Mouse (Mus musculus) gonadal fat pad, adult 2 months (tissue): ENCODE data around the gene Il1rapl2. TPM values are rescaled to one million over a fixed set of nuclear protein-coding genes. Genes with fewer than 3 reads are reported as not detected.

ENCODE experiments used
- DNase-seq: peaks from one replicate; pipeline ENCODE4 v3.0.0-alpha.2; 2012; ENCODE audit warnings: low read depth
- polyA plus RNA-seq: library from polyadenylated mRNA; depleted of rRNA; stranded (reverse); fragments of >200 nt; gene quantifications from 2 replicates; pipeline ENCODE4 v1.2.3, GENCODE M21; 2012; rRNA removed

Gene Il1rapl2
- polyA plus RNA-seq, result not detected in 2 replicates

DNA sequence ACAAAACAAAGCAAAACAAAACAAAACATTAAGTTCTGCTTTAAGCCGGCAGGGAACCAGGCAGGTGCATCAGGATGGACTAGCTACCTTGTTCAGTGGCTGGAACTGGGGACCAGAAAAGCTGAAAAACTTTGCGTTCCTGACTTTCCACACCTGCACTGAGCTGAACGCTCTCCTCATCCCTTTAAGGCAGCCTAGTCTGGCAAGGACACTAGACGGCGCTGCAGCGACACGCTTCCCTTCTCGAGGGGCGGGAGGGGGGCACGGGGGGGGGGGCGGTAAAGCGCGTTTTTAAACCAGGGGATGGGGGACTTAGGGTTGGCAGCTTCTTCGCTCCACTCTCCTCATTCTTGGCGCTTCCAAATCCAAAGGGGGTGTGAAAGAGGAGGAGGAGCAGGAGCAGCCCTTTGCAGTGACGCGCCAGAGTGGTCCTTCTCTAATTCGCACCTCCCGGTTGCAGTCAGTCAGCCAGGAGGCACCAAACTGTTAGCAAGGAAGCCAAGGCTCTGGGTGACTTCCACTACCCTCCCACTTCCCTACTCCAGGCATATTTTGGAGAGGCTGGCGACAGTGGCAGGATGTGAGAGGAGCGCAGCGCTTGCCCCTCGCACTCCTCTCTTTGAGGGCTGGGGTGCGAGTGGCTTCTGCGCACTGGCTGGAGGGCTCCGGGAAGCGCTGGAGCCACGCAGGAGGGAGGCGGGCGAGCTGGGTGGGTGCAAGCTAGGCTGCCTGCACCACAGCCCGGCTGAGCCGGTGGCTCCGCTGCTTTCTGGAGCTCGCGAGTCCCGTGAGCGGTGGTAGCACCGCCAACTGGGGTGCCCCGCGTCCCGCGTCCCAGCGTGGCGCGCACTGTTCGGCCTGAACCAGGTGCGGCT, at the start of gene Il1rapl2:
TSS of gene Il1rapl2 (plus strand) at position 288 of the 875 bp plus-strand sequence.
- DNase-seq, result no peak

DNA sequence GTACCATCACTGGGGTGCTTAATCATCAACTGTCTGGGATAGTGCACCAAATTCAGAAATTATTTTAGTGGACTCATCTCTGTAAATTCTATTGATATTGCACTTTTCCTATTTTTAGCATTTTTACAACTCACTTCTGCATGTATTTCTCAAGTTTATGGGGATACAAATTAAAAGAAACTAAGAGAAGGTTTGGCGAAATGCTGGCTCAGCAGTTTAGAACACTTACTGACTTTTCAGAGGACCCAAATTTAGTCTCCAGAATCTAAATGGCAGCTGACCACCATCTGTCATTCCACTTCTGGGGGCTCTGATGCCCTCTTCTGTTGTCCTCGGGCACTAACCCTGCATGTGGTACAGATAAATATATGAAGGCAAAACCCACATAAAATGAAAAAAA, 22.1 kb upstream of the Il1rapl2 start:
- DNase-seq, result no peak

DNA sequence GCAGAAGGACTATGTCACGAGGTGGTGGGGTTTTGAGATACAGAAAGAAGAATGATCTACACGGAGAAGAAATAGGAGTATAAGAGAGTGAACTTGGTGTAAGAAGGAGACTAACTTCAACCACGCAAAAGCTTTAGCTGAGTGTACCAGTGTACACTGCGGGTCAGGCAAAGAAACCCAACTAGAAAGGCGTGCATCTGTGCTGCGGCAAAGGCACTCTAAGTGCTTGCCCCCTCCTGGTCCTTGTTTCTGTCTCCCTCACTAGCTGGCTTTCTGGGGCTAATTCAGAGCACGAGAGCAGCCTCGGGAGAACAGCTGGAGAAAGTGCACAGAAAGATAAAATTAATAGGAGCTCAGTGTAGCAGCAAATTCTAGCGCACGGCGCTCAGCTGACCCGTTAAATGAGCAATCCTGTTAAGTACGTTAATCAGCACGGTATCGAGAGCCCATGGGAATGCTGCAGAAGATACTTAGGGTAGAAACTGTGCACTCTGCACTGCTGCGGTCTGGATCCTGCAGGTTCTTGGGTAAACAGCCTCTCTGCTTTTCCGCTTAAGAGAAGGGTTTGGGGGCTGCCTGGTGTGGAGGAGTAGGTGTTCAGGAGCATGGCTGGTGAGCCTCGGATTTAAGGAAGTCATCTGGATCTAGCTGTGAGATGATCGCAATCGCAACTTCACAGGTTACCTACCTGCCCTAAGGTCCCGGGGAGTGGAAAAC, 778 bp upstream of the Il1rapl2 start:
- DNase-seq, result no peak

DNA sequence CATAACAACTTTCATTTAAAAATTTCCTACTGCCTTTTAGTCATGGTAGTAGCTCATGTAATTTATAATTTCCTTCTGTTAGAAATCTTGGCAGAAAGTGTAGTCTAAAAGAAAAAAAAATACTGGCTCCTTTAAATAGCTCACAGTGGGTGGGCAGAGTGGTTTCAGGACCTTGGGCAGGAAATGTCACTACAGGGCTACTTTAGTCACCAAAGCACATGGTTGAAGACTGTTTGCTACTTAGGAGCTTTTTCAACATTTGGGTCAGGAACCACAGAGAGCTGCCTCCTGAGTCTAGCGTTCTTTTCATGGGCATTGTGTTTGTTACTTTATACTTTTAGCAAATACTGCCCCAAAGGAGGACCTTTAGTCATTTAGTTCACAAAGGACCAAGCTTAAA, 12.2 kb downstream of the Il1rapl2 start:
- no peak for DNase-seq

DNA sequence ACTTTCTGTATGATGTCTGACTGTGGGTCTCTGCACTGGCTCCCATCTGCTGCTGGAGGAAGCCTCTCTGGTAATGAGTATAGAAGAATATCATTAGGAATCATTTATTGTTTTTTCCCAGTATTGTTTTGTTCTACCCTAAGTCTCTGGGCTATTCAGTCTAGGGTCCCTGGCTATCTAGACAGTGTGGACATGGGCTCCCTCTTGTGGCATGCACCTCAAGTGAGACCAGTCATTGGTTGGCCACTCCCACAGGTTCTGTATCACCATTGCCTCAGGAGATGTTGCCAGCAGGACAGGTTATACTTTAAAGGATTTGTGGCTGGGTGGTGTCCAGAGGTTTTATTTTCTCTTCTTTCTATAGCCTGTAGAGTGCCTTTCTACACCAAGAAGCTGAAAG, 50.3 kb downstream of the Il1rapl2 start:
- no peak for DNase-seq

DNA sequence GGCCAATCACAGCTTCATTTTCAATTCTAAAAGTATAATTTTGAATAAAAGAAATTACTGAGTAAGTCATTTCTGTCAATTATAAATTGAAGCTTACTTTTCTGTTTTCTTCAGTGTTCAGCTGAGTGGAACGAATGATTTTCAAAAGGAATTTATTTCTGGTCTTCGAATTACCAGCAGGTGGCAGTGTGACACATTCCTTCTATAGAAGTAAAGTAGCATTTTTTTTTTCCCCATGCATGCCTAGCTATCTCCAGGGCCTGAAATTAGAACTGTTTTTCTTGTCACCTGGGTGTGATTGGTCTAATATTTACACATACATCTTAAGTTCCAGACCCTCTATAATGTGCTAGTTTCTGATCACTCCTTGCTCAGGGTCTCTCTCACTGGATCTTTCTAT, 96.6 kb downstream of the Il1rapl2 start:
- DNase-seq, result no peak

DNA sequence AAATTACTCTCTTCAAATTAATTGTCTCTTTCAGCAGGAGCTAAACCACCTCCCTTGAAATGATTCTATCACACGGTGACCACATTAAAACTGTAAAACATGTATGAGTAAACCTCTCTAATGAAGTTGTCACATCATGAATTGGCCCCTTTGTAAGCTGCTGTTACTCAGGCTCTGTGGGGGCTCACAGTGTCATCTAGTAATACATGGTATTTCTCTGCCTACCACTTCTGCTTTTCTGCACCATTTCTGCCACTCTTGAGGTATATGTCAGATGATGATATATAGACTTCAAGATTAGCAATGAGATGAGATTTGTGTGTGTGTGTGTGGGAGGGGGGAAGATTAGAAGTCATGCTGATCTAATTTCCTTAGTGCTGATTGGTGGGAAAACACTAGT, 117.6 kb downstream of the Il1rapl2 start:
- no peak for DNase-seq

DNA sequence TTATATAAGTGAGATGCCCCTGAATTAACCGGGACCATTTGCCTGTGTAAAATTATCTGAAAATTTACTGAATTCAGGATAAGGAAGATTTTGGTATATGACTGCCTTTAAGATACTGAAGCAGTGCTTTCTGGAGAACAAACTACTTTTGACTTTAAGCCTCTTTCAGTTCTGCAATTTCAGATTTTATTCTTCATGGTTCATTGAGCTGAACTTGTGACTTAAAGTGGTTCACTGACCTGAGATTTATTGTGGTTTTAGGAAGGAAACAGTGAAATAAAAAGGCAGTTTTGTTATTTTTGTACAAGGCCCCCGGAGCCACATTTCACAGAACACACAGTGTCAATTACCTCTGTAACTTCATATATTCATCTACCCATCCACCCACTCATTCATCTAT, 129.6 kb downstream of the Il1rapl2 start:
- DNase-seq, result no peak

DNA sequence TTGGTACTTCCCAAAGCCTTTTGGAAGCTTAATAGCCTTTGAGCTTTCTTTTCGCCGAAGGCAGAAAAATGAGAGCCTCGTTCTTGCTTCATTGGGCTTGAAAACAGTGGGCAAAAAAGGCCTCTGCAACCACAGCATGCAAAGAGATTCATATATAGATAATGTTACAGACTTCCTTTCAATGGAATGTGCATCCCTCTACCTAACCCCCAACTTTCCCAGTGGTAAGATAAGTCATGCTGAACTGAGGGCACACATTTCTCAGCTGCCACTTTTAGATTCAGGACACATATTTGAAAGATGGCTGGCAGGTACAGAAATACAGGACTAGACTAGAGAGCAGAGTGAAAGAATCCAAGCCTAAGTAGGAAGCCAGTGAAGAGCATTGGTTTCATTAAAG, 185.1 kb downstream of the Il1rapl2 start:
- DNase-seq, result no peak

DNA sequence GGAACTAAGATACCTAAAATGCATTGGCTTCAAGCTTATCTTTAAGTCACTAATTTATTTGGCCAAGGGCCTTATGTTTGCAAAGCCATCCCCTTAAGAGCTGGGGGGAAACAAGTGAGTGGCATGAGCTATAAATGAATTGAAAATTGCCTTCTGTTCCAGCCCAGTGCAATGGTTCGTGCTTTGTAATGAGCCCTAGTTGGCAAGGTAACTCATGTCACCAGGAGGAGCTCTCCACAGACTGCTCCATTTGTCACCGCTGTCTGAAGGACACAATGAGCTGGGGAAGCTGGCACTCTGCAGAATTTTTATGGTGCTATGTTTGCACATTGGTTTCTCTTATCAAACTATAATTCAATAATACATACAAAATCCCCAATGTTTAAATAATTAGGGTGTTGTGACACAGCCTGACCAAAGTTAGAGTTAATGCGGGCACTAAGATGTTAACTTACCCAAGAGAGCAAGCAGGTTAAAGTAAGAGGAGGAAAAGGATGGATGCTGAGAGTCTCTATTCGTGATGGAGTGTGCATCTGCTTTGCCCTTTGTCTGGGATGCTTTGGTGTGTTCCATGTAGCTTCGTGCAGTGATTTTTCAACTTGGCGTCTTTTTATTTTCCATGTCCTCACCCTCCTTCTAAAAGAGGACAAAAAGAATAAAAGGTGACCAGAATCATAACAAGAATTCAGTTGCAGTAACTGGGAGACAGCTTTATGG, 235.2 kb downstream of the Il1rapl2 start:
- DNase-seq, result no peak

DNA sequence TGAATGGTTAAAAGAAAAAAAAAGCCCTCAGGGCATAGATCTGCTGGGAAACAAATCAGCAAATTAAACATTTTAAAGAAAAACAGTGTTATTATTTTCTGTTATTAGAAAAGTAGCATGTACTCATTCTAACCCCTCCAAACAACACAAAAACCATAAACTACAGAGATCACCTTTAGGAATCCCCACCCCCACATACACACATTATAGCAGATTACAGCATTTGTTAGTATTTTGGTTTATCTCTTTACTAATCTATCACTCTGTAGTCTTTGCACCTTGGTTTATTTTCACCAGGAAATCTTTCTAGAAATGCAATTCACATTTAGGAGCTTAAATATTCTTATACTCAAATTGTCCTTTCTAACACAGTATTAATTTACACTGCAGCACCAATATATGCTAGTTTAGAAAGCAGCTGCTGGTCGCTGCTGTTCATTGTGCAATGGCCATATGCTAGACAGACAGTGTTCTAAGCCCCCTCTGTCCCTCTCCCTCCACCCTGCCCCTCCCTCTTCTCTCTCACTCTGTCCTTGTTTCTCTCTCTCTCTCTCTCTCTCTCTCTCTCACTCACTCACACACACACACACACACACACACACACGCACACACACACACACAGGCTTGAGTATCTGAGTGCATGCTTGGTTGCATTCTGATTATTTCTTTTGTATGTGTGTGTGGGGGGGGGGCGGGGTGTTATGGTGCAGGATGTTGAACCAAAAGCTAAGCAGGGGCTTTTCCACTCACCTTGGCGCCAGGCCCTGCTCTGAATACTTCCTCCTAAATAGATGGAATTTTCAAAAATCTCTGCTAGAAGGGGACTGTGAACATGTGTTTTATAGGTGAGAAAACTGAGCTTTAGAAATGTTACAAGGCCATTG, 236.1 kb downstream of the Il1rapl2 start:
- no peak for DNase-seq

DNA sequence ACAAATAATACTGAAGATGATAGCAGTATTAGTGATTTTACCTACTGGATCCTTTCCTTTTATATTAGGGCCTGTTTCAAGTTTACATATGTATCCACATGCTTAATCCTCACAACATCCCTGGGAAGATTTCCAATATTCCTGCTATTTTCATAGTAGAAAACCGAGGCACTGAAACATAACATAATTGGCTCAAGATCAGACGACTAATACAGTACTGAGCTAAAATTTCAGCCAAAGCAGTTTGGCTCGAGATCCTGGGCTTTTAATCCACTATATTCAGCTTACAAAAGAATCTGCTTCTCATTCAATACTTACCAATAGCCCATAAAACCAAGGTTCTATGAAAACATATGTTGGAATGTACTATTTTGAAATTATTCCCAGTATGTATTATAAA, 239.1 kb downstream of the Il1rapl2 start:
- no peak for DNase-seq

DNA sequence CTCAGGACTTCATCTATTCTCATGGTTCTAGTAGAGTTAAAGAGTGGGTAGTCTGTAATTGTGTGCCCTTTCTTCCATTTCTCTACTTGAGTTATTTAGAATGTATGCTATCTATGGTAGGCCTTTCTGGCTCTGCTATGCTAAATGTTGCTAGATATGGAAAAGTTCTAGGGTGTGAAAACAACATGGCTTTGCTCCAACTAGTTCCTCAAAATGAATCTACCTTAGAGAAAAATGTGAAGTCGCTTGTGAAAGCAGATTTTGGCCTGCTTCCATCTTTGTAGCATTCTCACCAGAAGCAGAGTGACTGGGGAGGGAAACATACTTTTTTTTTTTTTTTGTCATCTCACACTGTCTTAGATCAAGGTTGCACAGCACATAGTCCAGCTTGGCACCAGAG, 241.7 kb downstream of the Il1rapl2 start:
- no peak for DNase-seq

DNA sequence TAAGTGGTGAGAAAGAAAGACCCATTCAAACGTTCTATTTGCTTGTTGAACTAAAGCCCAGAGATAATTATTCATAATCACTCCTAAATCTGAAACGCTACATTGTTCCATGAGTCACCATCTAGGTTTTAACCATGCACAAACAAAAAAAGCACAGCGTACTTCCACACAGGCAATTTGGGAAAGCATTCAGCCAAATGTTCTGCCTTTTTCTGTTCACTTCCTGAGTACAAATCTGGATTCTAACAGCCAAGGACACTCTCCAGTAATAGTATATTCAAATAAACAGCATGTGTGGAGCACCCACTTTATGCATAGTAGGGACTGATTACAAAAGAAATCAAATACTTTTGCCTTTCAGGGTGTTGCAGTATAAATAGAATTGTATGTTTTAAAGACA, 278.5 kb downstream of the Il1rapl2 start:
- DNase-seq, result no peak

DNA sequence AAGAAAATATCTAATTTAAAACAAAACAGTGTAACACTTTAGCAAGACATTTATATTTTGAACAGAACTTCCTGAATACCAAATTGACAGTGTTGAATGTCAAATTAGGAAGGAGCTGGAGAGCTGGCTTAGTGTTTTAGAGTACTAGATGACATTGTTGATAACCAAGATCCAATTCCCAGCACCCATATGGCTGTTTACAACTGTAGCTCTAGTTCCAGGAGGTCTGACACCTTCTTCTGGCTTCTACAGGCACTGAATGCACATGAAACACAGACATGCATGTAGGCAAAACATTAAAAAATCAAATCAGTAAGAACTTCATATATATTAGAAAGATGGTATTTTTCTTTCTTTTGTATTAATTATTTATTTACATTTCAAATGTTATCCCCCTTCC, 353.1 kb downstream of the Il1rapl2 start:
- no peak for DNase-seq

DNA sequence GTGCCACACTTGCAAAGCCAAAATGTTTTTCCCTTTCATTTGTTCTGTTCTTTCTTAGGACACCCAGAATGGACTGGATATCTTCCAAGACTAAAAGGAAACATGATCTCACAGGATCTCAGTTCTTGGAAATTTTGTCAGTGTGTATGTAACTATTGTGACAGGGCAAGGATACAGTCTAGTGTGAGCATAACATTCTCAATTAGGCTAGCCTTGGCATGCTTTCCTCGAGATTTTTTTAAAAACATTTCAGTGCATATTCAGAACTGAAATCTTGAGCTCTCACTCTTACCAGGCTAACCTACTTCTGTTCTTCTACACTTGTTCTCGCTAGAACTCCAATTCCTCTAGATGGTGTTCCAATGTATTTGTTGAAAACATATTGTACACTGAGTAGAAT, 356.4 kb downstream of the Il1rapl2 start:
- DNase-seq, result no peak

DNA sequence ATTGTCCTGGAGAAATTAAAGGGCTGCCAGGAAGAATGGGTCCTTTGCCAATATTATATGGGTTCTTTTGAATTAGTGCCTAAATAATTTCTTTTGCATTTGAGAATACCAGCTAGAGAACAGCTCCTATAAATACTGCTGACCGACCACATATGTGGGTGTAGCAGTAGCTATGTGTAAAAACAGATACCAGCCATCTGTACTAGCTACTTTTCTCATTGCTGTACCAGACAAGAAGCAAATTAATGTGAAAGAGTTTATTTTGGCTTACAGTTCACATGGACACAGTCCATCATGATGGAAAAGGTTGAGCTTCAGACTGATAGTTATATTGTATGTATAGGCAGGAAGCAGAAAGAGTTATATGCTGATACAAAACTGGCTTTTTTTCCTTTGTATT, 377.3 kb downstream of the Il1rapl2 start:
- DNase-seq, result no peak

DNA sequence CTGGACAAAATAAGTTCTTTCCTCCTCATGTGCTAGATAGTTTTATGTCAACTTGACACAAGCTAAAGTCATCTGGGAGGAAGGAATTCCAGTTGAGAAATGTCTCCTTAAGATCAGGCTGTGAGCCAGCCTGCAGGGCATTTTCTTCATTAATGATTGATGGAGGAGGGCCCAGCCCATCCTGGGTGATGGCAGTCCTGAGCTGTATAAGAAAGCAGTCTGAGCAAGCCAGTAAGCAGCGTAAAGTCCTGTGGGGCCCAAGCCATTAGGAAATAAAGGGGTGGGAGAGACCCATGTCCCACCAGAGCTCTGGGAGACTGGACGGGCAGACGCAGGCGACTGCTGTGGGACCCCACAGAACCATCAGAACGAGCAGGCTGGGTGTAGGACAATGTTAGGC, 400.9 kb downstream of the Il1rapl2 start:
- DNase-seq, result no peak

DNA sequence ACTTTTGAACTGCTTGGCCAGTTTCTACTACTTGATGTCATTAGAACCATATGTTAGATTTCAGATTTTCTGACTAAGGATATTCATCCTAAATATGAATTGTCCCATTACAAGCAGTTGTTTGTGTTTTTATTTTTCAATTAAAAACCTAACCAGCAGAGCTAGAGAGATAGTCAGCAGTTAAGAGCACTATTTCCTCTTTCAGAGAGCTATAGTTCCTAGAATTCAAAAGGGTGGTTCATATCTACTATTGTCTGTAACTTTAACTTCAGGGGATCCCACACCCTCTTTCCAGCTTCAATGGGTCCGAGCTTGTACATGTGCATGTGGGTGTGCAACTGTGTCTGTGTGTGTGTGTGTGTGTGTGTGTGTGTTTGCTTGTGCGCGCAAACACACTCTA, 472.7 kb downstream of the Il1rapl2 start:
- DNase-seq, result no peak

DNA sequence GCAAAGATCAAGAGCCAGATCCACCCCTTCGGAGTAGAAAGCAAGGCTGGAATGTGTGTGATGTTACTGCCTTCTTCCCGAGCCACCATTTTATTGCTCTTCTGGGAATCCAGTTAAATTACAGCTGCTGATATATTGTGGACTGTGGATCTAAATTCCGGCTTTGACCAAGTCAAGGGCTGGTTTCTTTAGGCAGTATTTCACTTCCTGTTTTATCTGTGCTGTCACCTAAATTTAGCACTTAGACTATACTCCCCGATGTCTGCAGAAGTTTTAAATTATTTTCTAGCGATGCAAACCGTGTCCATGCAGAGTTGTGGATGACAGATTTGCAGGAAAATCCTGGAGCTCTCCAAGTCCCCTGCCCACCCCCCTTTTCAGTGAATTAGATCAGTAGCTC, 533.5 kb downstream of the Il1rapl2 start:
- DNase-seq, result no peak

DNA sequence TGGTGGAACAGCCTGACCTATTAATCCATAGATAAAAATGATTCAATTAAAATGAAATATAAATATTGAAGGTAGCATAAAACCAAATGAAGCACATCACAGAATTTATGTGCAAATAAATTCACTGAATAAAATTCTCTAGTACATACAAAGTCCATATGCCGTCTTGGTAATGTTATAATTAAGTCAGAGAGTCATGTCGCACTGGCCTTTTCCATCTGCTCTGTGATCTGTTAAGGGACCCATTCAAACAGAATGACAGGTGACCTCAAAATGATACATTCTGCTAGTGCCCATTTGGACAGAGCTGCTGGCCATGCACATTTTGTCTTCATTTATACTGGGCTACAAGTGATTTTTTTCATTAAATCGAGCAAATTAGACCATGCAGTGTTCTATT, 534.3 kb downstream of the Il1rapl2 start:
- DNase-seq, result no peak

DNA sequence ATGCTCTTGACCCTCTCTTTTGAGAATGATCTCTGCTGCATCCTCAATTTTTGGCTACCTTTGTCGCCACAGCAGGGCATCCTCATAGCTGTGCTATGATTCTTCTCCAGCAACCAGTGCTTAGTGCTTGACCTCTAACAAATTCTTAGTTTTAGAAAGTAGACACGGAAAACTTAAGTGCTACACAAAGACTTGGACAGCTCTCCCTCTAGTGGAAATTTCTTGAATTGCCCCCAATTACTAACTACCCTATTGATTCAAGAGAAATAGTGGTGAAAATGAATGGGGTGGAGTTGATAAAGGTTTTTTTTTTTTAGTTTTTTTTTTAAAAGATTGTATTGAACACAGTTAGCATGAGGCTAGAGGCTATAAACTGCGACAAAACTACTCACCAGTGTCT, 599.7 kb downstream of the Il1rapl2 start:
- no peak for DNase-seq
